Mouse (Mus musculus) hindbrain, embryonic 15.5 days (tissue): ENCODE data around the gene Magohb. TPM values are rescaled to one million over a fixed set of nuclear protein-coding genes. Genes with fewer than 3 reads are reported as not detected.

Experiments used
- ATAC-seq: fragments of 200-750 bp; cut with Nextera tagmentation; 2 replicates; pipeline ENCODE4 v1.8.0; 2017; ENCODE audit warnings: low read depth, moderate number of reproducible peaks, moderate TSS enrichment; ENCODE audit not compliant: low FRiP score
- H3K27ac ChIP-seq: fragments of 300-500 bp; sonication (generic); replicated peaks from 2 replicates; pipeline ENCODE4 v1.5.1; 2015; ENCODE audit warnings: mild to moderate bottlenecking, inconsistent platforms
- H3K27me3 ChIP-seq: fragments of 300-500 bp; sonication (generic); 2 replicates; pipeline ENCODE4 v1.6.1; 2015; ENCODE audit warnings: control low read depth, inconsistent platforms
- H3K36me3 ChIP-seq: fragments of 300-500 bp; sonication (generic); 2 replicates; pipeline ENCODE4 v1.6.1; 2015; ENCODE audit warnings: control low read depth, inconsistent platforms
- H3K4me1 ChIP-seq: fragments of 300-500 bp; sonication (generic); replicated peaks from 2 replicates; pipeline ENCODE4 v1.6.1; 2015; ENCODE audit warnings: control low read depth, inconsistent platforms
- H3K4me2 ChIP-seq: fragments of 300-500 bp; sonication (generic); 2 replicates; pipeline ENCODE4 v1.6.1; 2015; ENCODE audit warnings: moderate library complexity, mild to moderate bottlenecking, inconsistent platforms
- H3K4me3 ChIP-seq: fragments of 300-500 bp; sonication (generic); 2 replicates; pipeline ENCODE4 v1.5.1; 2015; ENCODE audit warnings: mild to moderate bottlenecking, inconsistent platforms
- H3K9ac ChIP-seq: fragments of 300-500 bp; sonication (generic); 2 replicates; pipeline ENCODE4 v1.6.1; 2015; ENCODE audit warnings: inconsistent platforms
- H3K9me3 ChIP-seq: fragments of 300-500 bp; sonication (generic); 2 replicates; pipeline ENCODE4 v1.6.1; 2016; ENCODE audit warnings: control low read depth, inconsistent platforms
- WGBS: fragments of 180-500 bp; shearing (Covaris S2); methylation state at CpG from one replicate; pipeline ENCODE4 v1.1.7; 2015; 5-methylcytosine and 5-hydroxymethylcytosine counted together
- polyA plus RNA-seq: library from polyadenylated mRNA; unstranded; fragments of >200 nt; fragmentation: Nextera tagmentation; extraction: Ambion mirVana; gene quantifications from 2 replicates; pipeline ENCODE4 v1.2.1, GENCODE M21; 2015

Magohb gene
- 35.1 and 36.6 TPM in 2 replicates for polyA plus RNA-seq

DNA sequence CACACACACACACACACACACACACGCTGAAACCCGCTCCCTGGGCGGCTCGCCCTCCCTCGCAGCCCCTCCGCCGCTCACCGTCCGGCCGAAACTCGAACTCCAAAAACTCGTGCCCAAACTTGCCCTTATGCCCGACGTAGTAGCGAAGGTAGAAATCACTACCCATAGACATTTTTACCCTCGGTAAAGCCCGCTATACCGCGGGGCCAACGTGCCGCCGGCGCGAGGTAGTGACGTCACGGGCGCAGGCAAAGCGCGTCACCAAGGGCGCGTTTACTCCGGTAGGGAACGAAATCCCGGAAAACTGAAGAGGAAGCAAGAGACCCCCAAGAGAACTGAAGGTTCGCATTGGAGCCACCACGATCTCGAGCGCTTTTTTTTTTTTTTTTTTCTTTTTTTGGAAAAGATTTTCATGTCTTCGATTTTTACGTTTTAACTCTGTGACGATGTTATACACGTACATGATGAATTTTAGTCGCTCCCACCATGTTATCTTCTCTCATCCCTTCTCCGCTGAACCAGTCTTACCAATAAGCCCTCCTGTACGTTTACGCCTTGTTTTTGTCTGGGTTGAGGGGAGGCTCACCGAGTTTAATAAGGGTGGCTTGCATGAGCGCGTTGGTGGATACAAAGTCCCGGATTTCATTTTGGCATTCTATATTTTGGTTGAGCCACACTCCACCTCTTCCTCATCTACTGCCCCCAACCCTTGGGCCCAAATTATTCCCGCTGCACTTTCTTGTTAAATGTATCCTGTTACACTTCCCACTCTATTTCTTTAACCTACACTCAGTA, at the start of gene Magohb:
Magohb (minus strand) TSS at position 254 of the 798 bp plus-strand sequence.
- no peaks in the 10 kb centered on the region for H3K27me3 ChIP-seq
- ATAC-seq: peak; percentile 93
- WGBS: 2% methylated on average over 50 of the region's 51 CpGs

DNA sequence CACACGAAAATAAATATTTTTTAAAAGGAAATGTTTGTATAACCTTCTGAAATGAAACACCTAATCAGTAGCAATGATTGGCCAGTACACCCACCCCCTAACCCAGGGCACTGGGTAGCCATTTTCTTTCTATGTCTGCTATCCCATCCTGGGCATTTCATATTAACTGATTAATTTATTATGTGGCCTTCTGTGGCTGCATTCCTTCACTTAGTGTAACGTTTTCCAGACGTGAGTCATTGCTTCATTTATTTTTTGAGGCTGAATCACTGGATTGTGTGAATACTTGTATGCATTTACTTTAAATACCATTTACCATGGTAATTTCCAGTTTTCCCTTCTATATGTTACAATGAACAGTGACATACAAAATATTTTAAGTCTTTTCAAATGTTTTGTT, 47.0 kb upstream of the Magohb start:
- Histone ChIP-seq H3K9me3 (no peaks in the 10 kb centered on the region), H3K36me3 (no peaks in the 10 kb centered on the region), H3K4me3 (no peak overlapping the region), H3K27ac (no peak overlapping the region), H3K4me1 (no peaks in the 10 kb centered on the region), H3K27me3 (no peaks in the 10 kb centered on the region), H3K9ac (no peak overlapping the region), H3K4me2 (no peak overlapping the region)
- no peak for ATAC-seq
- WGBS: 80% methylated on average over 3 of the region's 3 CpGs

More for the DNA sequence above, at the start of gene Magohb:
- peaks cover 4% of the 10 kb centered on the region; the same call in 1 of the 2 replicates for H3K36me3 ChIP-seq
- H3K4me1 ChIP-seq: peaks cover 15% of the 10 kb centered on the region
- peak within 1 kb of the TSS; percentile 79 for H3K27ac ChIP-seq
- H3K4me2 ChIP-seq: peak within 1 kb of the TSS; percentile 65
- no peaks in the 10 kb centered on the region for H3K9me3 ChIP-seq
- H3K4me3 ChIP-seq: peak within 1 kb of the TSS; percentile 66
- H3K9ac ChIP-seq: peak within 1 kb of the TSS; percentile 76

DNA sequence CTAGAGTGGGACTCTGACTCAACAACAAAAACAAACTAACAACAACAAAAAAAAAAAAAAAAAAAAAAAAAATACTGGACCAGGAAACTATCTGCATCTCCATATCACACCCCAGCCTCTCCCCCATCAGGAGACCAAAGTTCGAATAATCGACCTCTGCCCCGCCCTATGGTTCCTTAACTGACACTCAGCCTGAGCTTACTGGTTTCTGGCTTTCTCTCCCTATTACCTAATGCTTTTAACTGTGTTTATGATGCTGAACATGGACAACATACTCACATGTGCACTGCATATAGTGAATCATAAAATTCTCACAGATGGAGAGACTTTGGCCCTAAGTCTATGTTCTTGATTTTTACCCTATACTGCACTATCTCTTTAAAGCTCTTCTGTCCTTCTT, 46.3 kb upstream of the Magohb start:
- no peak overlapping the region for H3K4me3 ChIP-seq
- no peaks in the 10 kb centered on the region for H3K9me3 ChIP-seq
- H3K27me3 ChIP-seq: no peaks in the 10 kb centered on the region
- no peaks in the 10 kb centered on the region for H3K36me3 ChIP-seq
- no peak for ATAC-seq
- WGBS: 90% methylated on average over 3 of the region's 3 CpGs
- H3K4me2 ChIP-seq: no peak overlapping the region
- H3K4me1 ChIP-seq: no peaks in the 10 kb centered on the region
- no peak overlapping the region for H3K9ac ChIP-seq
- no peak overlapping the region for H3K27ac ChIP-seq

DNA sequence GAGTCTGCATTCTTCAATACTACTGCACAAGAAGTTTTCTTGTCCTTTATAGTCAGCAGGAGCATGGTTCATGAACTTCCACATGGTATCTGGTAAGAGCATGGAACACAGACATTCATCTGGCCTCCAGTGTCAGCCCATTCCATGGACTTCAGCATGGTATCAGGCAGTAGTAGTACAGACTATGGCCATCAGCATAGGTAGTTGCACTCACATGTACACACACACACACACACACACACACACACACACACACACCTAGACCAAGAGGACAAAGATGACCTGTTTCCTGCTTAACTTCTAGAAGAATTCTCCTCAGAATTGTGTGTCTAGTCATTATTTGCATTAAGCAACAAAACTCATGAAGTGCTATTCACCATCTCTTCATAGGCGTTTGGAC, 45.7 kb upstream of the Magohb start:
- no peaks in the 10 kb centered on the region for H3K27me3 ChIP-seq
- no peak overlapping the region for H3K4me3 ChIP-seq
- WGBS: 76% methylated on average over 1 of the region's 1 CpGs
- H3K4me1 ChIP-seq: no peaks in the 10 kb centered on the region
- H3K9me3 ChIP-seq: no peaks in the 10 kb centered on the region
- H3K9ac ChIP-seq: no peak overlapping the region
- H3K36me3 ChIP-seq: no peaks in the 10 kb centered on the region
- H3K27ac ChIP-seq: no peak overlapping the region
- H3K4me2 ChIP-seq: no peak overlapping the region
- no peak for ATAC-seq

DNA sequence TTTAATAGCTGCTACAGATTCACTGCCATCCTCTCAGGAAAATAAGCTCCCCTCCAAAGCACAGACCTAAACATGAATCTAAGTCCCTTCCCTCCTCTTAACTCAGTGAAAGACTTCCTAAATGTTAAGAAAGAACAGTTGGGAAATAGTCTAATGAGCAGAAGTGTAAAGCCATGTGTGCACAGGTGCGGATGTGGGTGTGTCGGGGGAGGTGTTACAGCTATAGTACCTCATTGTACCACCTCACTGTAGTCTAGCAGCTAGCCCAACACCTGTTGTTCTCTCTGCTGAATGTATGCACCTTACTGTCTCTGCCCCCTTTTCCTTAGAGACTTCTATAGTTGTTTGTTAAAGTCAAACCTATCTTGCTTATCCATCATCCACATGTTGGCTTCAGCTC, 34.0 kb upstream of the Magohb start:
- no peak overlapping the region for H3K4me2 ChIP-seq
- 92% methylated on average over 2 of the region's 2 CpGs for WGBS
- no peaks in the 10 kb centered on the region for H3K27me3 ChIP-seq
- no peaks in the 10 kb centered on the region for H3K9me3 ChIP-seq
- H3K4me1 ChIP-seq: no peaks in the 10 kb centered on the region
- no peak overlapping the region for H3K27ac ChIP-seq
- no peak overlapping the region for H3K4me3 ChIP-seq
- no peak for ATAC-seq
- H3K9ac ChIP-seq: no peak overlapping the region
- H3K36me3 ChIP-seq: no peaks in the 10 kb centered on the region

DNA sequence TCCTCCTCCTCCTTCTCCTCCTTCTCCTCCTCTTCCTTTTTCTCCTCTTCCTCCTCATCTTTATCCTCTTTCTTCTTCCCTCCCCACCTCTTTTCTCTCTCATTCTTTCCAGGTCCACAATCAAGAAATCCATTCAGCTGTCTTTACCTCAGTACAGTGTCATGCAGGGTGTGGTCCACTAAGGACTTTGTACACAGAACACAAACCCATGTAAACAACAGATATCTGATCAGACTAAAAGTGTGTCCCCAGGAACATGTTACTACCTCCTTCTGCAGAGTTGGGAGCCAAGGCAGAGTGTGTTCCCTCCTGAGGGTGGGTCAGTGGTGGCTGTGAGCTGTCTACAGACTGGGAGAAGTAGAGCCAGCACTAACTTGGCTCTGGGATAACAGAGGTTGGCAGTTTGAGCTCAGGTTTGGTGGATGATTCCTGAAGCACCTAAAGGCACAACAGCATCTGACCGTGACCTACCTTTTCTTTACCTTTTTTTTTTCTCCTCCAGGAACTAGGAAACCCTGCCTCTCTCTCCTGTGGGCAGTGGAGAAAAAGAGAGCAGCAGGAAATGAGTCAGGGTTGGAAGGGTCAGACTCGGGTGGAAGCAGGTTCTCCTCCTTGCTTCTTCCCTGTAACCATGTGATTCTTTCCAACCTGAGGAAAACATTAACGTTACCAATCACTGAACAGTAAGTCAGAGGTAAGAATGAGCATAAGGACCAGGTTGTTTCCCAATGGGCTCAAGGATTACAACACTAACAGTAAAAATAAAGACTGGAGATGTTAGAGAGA, 29.0 kb upstream of the Magohb start:
- Histone ChIP-seq H3K4me3 (no peak overlapping the region), H3K27ac (no peak overlapping the region), H3K36me3 (no peaks in the 10 kb centered on the region), H3K4me1 (no peaks in the 10 kb centered on the region), H3K9ac (no peak overlapping the region), H3K9me3 (no peaks in the 10 kb centered on the region), H3K27me3 (no peaks in the 10 kb centered on the region), H3K4me2 (no peak overlapping the region)
- no peak for ATAC-seq
- 86% methylated on average over 3 of the region's 3 CpGs for WGBS

DNA sequence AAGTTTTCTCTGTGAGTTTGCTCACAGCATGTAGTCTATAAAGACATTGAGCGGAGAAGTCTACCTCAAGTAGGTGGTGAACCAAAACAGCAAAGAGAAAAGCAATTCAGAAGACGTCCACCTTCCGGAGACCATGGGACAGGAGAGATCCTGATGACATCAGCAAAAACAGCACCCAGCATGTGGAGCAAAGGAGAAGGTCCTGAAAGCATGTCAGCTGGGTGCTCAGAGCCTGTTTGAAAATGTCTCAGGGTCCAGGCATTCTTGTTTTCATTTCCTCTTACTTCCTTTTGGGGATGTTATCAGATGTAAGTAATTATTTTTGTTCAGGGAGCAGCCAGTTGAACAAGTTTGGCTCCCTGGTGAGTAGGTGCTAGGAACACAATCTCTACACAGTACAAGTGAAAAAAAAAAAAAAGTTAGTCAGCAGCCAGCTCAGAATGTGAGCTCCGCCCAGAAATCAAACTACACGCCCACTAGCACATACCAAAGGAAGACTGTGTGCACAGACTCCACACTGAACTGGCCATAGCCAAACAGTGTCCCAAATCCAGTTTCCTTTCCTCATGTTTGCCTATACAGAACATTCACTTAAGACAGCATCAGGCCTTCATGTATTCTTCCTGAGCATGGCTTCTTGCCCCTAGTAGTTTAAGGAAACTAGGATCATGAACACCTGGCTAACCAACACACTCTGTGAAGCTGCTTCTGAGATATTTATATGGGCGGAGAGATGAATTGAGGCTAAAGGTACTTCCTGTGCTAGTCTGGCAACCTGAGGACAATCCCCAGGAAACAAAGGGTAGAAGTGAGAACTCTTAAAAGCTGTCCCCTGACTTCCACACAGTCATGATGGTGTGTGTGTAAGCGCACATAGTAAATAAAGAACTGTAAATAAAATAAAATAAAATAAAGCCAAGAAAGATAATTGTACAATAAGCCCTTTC, 23.4 kb upstream of the Magohb start:
- Histone ChIP-seq H3K27me3 (no peaks in the 10 kb centered on the region), H3K4me2 (no peak overlapping the region), H3K9me3 (no peaks in the 10 kb centered on the region), H3K27ac (no peak overlapping the region), H3K4me3 (no peak overlapping the region), H3K4me1 (no peaks in the 10 kb centered on the region), H3K9ac (no peak overlapping the region), H3K36me3 (no peaks in the 10 kb centered on the region)
- WGBS: 82% methylated on average over 7 of the region's 7 CpGs
- no peak for ATAC-seq

DNA sequence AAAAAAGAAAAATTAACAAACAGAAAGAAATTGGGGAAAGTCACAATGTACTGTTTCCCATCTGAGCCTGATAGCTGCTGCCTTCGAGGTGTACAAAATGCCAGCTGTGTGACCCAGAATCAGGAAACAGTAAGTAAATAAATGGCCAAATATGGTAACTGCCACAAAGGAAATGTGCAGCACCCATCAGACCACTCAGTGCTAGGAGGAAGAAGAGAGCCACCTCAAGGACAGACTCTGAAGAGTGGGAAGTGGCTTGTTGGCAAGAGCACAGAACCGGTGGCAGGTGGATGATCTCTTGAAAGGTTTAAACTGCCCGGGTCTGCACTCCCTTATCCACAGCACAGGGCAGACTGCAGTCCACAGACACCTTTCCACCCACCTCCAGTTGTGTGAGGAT, 15.0 kb upstream of the Magohb start:
- Histone ChIP-seq H3K36me3 (no peaks in the 10 kb centered on the region), H3K4me2 (no peak overlapping the region), H3K9ac (no peak overlapping the region), H3K27me3 (no peaks in the 10 kb centered on the region), H3K27ac (no peak overlapping the region), H3K9me3 (no peaks in the 10 kb centered on the region), H3K4me3 (no peak overlapping the region), H3K4me1 (no peaks in the 10 kb centered on the region)
- 85% methylated on average over 3 of the region's 3 CpGs for WGBS
- no peak for ATAC-seq

DNA sequence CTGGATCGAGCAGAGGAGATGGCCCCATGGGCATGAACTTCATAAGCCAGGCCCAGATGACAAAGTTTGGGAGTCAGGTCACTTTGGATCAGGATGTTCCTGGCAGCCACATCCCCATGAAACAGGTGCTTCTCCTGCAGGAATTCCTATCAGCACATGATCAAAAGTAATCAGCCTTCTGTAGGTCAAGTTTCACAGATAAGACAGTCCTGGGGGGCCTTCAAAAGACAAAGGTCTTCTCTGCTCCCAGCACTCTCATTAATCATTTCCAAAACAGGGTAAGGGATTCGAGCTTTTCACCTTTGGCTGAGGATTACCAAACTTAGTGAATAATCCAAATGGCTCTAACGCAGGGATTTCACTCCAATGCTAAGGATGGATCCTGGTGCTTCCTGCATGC, 11.7 kb upstream of the Magohb start:
- WGBS: 76% methylated on average over 3 of the region's 3 CpGs
- no peak overlapping the region for H3K27ac ChIP-seq
- no peaks in the 10 kb centered on the region for H3K36me3 ChIP-seq
- H3K27me3 ChIP-seq: no peaks in the 10 kb centered on the region
- no peaks in the 10 kb centered on the region for H3K4me1 ChIP-seq
- H3K4me2 ChIP-seq: no peak overlapping the region
- no peak overlapping the region for H3K9ac ChIP-seq
- no peaks in the 10 kb centered on the region for H3K9me3 ChIP-seq
- no peak for ATAC-seq
- H3K4me3 ChIP-seq: no peak overlapping the region

DNA sequence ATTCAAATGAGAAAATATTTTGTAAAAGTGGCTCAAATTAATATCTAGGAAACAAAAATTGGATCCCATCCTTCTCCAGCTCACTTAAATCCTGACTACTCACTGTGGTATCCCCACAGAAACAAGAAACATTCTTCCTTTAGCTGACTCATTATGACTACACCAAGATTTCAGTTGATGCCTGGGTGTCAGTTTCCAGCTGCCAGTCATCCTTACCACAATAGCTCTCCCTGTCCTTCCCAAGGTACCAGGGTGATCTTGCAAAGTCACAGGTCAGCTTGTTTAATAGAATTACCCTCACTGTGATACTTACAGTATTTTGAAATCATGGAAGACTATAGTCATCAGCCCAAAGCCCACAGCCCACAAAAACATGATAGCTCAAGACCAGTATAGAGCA, 5.5 kb upstream of the Magohb start:
- Histone ChIP-seq H3K9me3 (no peaks in the 10 kb centered on the region), H3K4me1 (no peaks in the 10 kb centered on the region), H3K27ac (no peak overlapping the region), H3K27me3 (no peaks in the 10 kb centered on the region), H3K4me3 (no peak overlapping the region), H3K4me2 (no peak overlapping the region), H3K36me3 (no peaks in the 10 kb centered on the region), H3K9ac (no peak overlapping the region)
- no peak for ATAC-seq

DNA sequence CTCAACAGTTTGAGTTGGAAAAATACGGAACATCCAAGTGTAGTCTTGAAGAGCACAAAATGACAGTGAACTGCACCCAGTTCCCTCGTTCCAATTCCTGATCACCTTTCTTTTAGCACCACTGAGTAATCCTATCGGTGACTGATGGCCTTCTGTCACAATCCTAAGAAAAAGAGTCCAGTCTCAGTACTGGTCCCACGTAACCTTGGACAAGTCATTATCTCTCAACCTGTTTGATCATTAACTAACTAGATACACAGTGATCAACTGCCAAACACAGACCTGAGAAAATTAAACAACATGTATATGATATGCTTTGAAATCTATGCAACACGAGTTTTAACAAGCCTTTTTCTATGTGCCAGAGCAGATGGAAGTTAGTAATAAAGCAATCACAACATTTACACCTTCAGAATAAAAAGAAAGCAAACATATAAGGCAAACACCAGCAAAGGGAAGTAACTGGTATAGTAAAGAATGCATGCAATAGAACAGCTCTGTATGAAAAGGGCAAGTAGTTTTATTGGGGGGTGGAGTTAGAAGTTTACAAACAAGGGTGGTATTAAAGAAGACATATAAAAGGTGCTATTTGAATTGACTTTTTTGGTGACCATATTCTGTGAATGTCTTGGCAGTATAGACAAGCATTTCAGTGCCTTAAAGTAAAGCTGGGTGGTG, 1.5 kb upstream of the Magohb start:
- no peak for ATAC-seq
- H3K4me2 ChIP-seq: no peak overlapping the region
- no peaks in the 10 kb centered on the region for H3K9me3 ChIP-seq
- H3K36me3 ChIP-seq: no peaks in the 10 kb centered on the region
- H3K27ac ChIP-seq: no peak overlapping the region
- peaks cover 15% of the 10 kb centered on the region for H3K4me1 ChIP-seq
- H3K9ac ChIP-seq: no peak overlapping the region
- H3K4me3 ChIP-seq: no peak overlapping the region
- 85% methylated on average over 5 of the region's 5 CpGs for WGBS
- no peaks in the 10 kb centered on the region for H3K27me3 ChIP-seq
